Mouse (Mus musculus): ENCODE data around the gene Aarsd1.

The Aarsd1 gene

DNA sequence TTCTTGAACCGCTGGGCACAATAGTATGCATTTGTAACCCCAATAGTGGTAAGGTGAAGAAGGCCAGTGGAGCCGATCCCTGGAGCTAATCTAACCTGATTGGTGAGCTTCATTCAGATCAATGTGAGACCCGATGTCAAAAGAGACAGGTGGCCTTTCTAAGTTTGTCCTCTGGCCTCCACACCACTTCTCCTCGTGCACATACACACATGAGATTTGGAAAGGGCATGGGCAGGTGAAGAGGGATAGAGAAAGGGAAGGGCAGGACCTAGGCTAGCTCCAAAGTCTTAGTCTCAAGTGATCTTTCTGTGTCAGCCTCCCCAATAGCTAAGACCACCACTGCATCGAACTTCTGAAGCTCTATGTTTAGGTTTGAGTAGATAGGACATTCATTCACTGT lies 47.3 kb downstream of the Aarsd1 start:
- DNase-seq: peak; percentile 58

DNA sequence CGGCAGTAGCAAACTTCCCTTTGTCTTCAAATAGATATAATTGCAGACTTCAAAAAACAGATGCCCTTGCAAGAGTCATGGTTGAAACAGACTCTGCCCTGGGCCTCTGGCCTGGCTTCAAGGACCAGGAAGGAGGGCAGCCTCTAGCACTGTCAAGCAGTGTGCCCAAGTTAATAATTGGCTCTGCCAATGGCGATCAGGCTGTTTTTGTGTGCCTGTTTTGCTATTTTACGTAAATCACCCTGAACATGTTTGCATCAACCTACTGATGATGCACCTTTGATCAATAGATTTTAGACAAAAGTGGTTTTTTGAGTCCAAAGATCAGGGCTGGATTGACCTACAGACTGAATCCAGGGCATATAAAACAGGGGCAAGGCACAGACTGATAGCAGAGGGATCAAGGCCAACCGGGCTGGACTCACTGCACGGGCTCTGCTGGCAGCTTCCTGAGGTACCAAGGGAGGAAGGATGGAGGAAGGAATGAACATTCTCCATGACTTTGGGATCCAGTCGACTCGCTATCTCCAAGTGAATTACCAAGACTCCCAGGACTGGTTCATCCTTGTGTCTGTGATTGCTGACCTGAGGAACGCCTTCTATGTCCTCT lies 50.0 kb downstream of the Aarsd1 start, which contains the start of gene G6pc:
G6pc (plus strand) TSS at position 236 of the 610 bp plus-strand sequence.
- peak; percentile 55 for DNase-seq

DNA sequence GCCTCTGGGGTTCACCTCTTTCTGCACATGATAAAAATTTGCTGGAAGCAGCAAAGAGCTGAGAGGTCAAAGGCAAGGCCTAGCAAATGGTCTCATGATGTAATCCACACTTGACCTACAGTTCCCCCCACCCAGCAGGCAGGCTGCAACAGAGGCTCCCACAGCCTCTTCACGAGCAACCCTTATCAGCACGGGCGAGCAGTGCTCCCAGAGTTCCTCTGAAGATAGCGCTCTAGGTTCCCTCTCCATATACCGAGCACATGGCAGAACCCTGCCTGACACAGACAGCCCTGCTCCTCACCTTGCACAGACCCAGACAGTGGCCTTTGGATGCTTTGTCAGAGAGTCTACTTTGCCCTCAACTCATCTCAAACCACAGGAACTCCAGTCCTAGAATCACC lies 52.9 kb downstream of the Aarsd1 start:
- no peak for DNase-seq

DNA sequence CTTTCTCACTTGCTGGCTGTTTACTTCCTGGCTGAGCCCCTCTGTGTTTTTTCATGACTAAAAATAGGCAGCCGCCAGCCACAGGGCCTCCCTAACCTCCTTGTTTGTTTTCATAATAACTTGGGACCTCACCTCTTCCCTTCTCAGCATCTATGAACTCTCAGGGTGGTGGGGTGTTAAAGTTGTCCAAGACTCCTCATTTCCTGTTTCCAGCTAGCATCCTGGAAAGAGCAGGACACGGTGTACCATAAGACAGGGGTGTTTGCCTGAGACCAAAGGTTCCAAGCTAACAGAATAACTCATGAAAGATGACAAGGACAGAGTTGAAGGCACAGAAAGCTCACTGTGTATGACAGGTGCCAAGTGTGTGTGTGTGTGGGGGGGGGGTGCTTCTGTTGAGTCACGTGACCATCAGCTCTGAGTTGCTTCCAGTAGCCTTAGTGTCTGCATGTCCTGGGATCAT lies 56.7 kb downstream of the Aarsd1 start:
- DNase-seq: peak; percentile 97

DNA sequence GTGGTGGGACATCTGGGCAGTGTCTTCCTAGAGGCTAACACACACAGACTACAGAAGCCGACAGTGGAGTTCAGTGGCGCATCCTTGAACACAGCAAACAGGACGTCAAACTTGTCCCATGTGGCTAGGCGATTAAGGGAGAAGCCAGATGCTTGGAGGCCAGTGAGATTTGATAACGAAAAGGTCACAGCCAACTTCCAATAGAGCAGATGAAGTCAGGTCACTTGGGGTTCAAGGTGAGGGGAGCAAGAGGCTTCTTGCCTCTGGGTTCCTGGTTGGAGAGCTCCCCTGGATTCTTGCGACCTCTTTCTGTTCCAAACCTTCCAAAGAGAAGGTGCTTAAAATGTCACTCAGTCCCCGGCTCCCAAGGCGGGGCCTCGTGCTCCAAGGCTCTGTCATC lies 57.6 kb downstream of the Aarsd1 start:
- DNase-seq: peak; percentile 91

DNA sequence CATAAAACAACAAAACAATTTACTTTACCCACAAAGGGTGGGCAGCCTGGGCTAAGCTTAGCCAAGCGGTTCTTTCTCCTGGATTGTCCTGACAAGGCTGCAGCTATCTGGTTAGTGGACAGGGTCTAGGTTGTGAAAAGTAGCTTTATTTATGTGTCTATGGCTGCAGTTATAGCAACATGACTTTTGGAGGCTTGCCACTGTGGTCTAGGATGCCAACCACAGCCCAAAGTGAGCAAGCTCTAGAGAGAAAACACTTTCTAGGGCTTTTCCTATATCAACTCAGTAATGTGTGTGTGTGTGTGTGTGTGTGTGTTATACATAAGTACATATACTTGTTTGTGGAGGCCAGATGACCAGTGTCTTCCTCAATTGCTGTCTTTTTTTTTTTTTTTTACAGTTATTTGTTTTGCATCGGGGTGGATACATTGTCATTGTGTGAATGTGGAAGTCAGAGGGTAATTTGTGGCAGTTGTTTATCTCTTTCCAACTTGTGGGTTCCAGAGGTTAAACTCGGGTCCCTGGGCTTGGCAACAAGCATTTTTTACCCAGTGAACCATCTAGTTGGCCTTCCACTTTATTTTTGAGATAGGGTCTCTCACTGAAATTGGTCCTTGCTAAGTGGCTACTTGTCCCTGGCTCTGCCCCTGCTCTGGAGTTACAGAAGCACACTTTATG lies 59.8 kb downstream of the Aarsd1 start:
- peak; percentile 39 for DNase-seq
